Mouse (Mus musculus) heart, adult 18-20 months (tissue): ENCODE measurements around the gene Ifitm7. TPM values are rescaled to one million over a fixed set of nuclear protein-coding genes. Genes with fewer than 3 reads are reported as not detected.
"Not testable (repeated sequence)": the region's sequence is repeated elsewhere in the genome, so short reads cannot be mapped to it uniquely, and the experiment has no call there.

Experiments used
- DNase-seq, 2 experiments: peaks; one replicate each; pipeline ENCODE4 v3.0.0; 2021 to 2022; ENCODE audit warnings: mixed read lengths in 1 of 2
- long read RNA-seq, 2 experiments: library from polyadenylated mRNA; stranded (forward); transcript quantifications; one replicate each; pipeline ENCODE4 v2.0.0; 2021
- total RNA-seq, 2 experiments: library from RNA; stranded (reverse); gene quantifications; 2 replicates each; pipeline ENCODE4 v1.2.3; 2021

The Ifitm7 gene
- not detected for total RNA-seq
- long read RNA-seq, experiment 1: 0 reads
- long read RNA-seq, experiment 2: 0 reads

DNA sequence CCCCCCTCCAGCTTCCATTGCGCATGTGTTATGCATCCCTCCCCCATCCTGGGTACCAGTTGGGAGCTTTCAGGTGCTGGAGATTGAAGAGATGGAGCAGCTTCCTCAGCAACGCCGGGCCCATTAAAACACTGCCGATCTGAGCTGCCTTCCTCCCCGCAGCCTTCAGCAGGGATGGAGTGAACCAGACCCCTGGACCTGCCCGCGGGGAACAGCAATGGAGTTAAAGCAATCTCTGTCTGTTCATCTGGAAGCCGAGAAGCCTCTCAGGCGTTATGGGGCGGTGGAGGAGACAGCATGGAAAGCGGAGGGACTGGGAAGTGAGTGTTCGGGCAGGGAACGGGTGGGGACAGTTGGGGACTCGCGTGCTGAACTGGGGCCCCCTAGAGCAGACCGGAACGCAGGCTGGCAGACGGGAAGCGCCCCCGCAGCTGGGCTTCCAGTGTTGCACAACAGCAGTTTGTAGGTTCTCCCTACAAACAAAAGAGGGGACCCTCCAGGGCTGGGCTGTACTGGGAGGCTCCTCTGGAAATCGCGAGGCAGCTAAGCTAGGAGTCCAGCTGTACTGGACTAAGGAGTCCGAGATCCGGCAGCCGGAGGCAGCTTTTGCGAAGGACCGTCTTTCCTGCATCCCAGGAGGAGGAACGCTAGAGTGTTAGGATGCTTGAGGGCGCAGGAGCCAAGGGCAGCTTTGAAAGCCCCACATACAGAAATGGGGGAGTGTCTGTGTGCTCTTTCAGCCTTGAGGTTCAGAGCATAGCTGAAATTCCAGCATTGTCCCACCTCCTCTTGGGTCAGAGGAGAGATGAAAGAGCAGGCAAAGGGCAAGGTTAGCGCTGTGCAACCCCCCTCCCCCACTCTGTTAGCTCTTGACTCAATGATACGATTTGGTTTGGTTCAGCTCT, at the start of gene Ifitm7, which contains the start of gene 2900011O08Rik:
TSS of gene Ifitm7 (minus strand) at position 315 of the 905 bp plus-strand sequence.
TSS of gene 2900011O08Rik (plus strand) at position 31 of the 905 bp plus-strand sequence.
- no peak for DNase-seq

DNA sequence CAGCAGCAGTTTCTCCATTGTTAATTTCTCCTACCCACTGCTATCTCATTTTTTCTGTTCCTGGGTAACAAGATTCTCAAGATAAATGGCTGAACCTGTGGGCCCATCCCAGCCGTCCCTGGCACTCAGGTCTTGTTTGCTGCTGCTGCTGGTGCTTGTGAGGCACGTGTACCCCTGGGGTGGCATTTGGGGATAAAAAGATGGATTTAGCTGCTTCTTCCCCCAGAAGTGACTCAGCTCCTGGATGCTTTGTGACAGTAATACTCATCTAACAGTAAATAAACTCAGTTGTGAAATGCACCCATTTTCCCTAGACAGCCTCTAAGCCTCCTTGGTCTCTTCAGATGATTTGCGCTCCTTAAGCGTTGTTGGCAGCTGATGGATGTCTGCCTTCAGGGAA, 46.4 kb upstream of the Ifitm7 start:
- DNase-seq: no peak

GRCm38 (mm10) chr16:14030650-14031049, 44.0 kb upstream of the Ifitm7 start:
- DNase-seq: no peak

- DNase-seq: no peak
Measured at GRCm38 (mm10) chr16:14029851-14030250, 43.2 kb upstream of the Ifitm7 start.

DNA sequence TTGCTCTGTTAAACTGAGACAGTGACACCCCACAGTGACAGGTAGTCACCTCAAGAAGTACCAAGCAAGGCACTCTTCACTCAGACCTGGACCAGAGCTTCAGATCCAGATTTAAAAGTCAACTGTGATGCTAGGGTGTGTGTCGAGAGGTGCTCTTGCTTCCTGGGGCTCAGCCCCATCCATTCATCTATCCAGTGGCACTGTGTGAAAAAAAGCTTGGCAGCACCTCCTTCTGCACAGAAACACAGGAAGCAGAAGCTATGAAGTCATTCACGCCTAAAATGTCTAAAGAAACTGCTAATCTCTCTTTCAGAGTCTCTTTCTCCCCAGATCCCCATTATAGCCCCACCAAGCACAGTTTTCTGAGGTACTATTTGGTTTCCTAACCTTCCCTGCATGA, 42.4 kb upstream of the Ifitm7 start:
- DNase-seq: no peak

DNA sequence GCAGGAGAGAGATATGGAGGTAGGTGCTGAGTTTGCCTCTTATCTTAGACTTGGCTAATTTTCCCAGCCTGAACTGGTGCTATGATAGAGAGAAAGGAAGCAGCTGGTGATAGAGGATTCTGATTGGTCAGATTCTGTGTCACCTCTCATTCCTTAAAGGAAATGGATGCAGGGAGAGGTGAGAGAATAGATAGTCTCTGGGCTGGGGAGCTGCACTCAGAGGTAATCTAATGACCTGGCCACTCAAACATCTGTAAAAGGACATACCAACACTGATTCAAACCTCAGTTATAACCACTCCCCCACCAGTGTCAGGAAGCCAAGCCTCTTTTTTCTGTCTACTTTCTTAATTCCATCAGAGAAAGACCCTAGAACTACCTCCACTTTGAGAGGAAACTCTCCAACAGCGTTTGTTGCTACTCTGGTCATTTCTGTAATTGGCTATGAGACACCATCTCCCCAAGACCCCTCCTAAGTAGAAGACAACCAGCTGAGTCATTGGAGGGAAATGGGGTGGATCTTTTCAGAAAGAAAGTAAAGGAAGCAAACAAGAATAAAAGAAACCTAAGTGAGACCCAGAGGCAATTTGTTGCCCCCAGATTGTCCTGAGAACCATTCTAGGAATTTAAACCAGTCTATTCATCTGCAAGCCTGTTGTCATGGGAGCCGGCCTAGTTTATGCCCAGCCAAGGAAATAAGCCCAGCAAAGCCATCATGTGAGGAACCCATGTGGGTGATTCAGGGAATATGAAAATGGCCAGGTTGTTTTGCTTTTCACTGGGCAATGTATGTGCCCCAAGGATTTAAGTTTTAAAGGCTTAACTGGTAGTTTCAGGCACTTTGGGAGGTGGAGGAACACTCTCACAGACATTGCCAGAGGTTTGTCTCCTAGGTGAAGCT, 38.7 kb upstream of the Ifitm7 start:
- DNase-seq: no peak

GRCm38 (mm10) chr16:14021166-14021822, 34.6 kb upstream of the Ifitm7 start:
- no peak for DNase-seq

GRCm38 (mm10) chr16:14017306-14017705, 30.6 kb upstream of the Ifitm7 start:
- DNase-seq: no peak

- no peak for DNase-seq
Measured at GRCm38 (mm10) chr16:14009966-14010365, 23.3 kb upstream of the Ifitm7 start.

DNA sequence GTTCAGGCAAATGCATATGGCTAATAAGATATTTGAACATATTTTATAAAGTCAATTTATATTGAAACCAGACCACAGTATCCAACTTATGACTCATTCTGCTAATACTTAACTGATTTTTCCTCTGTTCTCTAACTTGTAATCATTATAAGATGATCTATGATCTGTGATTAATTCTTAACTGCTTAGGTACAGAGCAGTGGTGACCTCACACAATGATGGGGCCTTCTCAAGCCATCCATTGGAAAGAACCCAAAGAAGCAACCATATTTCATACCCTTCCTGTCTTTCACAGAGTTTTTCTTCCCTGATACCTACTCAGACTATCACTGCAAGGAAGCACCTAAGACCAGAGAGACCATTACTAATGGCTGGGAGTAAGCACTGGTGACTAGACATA, 22.0 kb upstream of the Ifitm7 start:
- no peak for DNase-seq

- no peak for DNase-seq
Measured at GRCm38 (mm10) chr16:14008081-14008480, 21.4 kb upstream of the Ifitm7 start.

DNA sequence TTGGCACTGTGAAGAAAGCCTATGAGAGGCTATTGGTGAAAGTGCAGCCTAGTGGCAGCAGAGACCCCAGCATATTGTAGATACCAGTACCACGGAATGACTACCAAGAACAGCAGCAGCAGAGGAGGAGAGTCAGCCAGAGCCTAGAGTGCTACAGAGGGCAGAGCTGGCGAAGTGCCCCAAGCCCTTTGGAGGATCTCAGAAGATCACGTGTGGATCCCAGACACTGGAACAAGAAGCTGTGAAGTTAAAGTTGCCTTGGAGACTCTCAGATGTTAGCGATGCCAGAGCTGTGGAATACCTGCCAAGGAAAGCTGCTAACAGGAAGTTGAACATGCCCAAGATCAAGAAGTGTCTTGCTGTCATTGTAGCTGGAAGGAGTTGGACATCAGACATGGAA, 18.6 kb upstream of the Ifitm7 start:
- DNase-seq: no peak

GRCm38 (mm10) chr16:14004726-14005125, 18.0 kb upstream of the Ifitm7 start:
- DNase-seq: no peak

DNA sequence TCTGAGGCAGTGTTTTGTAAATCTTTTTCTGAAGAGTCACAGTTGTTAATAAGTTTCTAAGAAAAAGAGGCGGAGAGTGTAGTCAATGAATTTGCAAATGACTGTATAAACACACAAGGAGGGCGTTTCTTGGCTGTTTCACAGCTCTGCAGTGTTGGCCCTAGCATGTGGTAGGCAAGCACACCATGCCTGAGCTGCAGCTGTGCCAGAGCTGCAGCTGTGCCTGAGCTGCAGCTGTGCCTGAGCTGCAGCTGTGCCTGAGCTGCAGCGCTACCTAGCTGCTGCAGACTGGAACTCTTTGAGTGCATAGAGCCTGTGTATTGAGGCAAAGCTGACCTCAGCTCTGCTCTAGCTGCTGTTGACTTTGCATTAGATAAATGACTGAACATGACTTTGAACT, 17.5 kb upstream of the Ifitm7 start:
- no peak for DNase-seq

GRCm38 (mm10) chr16:14003386-14004130, 16.9 kb upstream of the Ifitm7 start:
- DNase-seq: no peak

GRCm38 (mm10) chr16:13994502-13994901, 7.8 kb upstream of the Ifitm7 start:
- no peak for DNase-seq

GRCm38 (mm10) chr16:13994076-13994475, 7.4 kb upstream of the Ifitm7 start:
- no peak for DNase-seq

DNA sequence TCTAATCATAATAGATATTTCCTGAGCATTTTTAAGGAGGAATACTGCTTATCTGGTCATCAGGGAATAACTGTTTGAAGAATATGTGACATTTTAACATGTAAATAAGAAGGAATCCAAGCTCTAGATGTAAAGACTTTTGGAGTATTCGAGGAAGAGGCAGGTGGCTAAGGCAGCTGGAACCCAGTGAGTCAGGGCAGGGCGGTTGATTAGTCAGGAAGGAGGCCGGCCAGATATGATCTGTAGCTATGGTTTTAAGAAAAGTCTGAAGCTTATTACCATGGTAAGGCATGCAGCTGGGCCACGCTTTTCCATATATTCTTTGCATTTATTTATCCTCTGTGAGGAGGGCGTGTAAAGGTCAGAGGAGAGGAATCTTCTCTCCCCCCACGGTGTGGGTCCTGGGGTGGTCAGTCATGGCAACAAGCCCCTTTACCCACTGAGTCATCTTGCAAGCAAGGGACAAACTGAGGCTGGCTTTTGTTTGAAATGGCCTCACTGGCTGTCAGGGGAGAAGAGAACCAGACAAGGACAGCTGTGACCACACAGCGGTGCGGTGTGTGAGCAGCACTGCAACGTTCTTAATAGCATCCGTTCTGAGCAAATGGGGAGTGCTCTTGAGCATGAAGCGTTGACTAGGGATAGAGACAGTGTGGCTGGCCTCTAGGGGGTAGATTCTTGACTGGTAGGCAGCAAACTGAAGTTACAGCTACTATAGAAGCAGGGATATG, 6.0 kb upstream of the Ifitm7 start:
- DNase-seq: no peak

GRCm38 (mm10) chr16:13986197-13986573, 503 bp downstream of the Ifitm7 start:
- DNase-seq: no peak

DNA sequence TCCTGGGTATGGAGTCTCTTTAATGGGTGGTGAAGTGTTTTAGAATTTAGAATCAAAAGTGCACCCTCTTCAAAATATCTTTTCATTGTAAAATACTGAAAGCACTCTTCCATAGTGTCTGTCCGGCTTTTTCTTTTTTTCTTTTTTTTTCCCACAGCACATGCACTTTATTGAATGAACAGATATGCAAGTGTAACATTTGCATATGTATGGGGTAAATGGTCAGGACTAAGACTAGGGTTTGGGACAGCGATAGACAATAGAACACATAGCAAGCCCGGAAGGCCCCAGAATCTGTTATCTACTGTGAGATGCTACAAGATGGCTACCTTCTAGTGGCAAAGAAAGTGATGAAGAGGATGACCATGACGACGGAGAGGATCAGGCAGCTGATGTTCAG, 3.5 kb downstream of the Ifitm7 start:
- no peak for DNase-seq

- not testable (repeated sequence) for DNase-seq
Measured at GRCm38 (mm10) chr16:13981726-13982125, 5.0 kb downstream of the Ifitm7 start.
